Mouse (Mus musculus) hindbrain, embryonic 15.5 days (tissue): Measurements from ENCODE around the gene Cct6b. TPM values are rescaled to one million over a fixed set of nuclear protein-coding genes. Genes with fewer than 3 reads are reported as not detected.

Experiments
- ATAC-seq: fragments of 200-750 bp; cut with Nextera tagmentation; 2 replicates; pipeline ENCODE4 v1.8.0; 2017; ENCODE audit warnings: low read depth, moderate number of reproducible peaks, moderate TSS enrichment; ENCODE audit not compliant: low FRiP score
- H3K27ac ChIP-seq: fragments of 300-500 bp; sonication (generic); replicated peaks from 2 replicates; pipeline ENCODE4 v1.5.1; 2015; ENCODE audit warnings: mild to moderate bottlenecking, inconsistent platforms
- H3K27me3 ChIP-seq: fragments of 300-500 bp; sonication (generic); 2 replicates; pipeline ENCODE4 v1.6.1; 2015; ENCODE audit warnings: control low read depth, inconsistent platforms
- H3K36me3 ChIP-seq: fragments of 300-500 bp; sonication (generic); 2 replicates; pipeline ENCODE4 v1.6.1; 2015; ENCODE audit warnings: control low read depth, inconsistent platforms
- H3K4me1 ChIP-seq: fragments of 300-500 bp; sonication (generic); replicated peaks from 2 replicates; pipeline ENCODE4 v1.6.1; 2015; ENCODE audit warnings: control low read depth, inconsistent platforms
- H3K4me2 ChIP-seq: fragments of 300-500 bp; sonication (generic); 2 replicates; pipeline ENCODE4 v1.6.1; 2015; ENCODE audit warnings: moderate library complexity, mild to moderate bottlenecking, inconsistent platforms
- H3K4me3 ChIP-seq: fragments of 300-500 bp; sonication (generic); 2 replicates; pipeline ENCODE4 v1.5.1; 2015; ENCODE audit warnings: mild to moderate bottlenecking, inconsistent platforms
- H3K9ac ChIP-seq: fragments of 300-500 bp; sonication (generic); 2 replicates; pipeline ENCODE4 v1.6.1; 2015; ENCODE audit warnings: inconsistent platforms
- H3K9me3 ChIP-seq: fragments of 300-500 bp; sonication (generic); 2 replicates; pipeline ENCODE4 v1.6.1; 2016; ENCODE audit warnings: control low read depth, inconsistent platforms
- WGBS: fragments of 180-500 bp; shearing (Covaris S2); methylation state at CpG from one replicate; pipeline ENCODE4 v1.1.7; 2015; 5-methylcytosine and 5-hydroxymethylcytosine counted together
- polyA plus RNA-seq: library from polyadenylated mRNA; unstranded; fragments of >200 nt; fragmentation: Nextera tagmentation; extraction: Ambion mirVana; gene quantifications from 2 replicates; pipeline ENCODE4 v1.2.1, GENCODE M21; 2015

Cct6b gene
- polyA plus RNA-seq, 1 experiment from 2014 or later = 0.22 TPM

DNA sequence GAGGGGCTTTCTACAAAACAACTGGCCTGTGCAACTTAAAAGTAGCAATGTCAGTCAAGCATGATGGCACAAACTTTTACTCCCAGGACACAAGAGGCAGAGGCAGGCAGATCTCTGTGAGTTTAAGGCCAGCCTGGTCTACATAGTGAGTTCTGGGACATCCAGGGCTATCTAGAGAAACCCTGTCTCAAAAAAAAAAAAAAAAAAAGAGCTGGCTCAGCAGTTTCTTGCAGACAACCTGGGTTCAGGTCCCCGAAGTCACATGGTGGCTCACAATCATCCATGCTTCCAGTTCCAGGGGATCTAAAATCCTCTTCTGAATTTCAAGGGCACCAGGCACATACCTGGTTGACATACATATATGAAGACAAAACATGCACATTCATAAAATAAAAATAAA, 8.2 kb downstream of the Cct6b start:
- Histone ChIP-seq H3K9me3 (no peaks in the 10 kb centered on the region), H3K4me2 (no peak overlapping the region), H3K9ac (no peak overlapping the region), H3K36me3 (no peaks in the 10 kb centered on the region), H3K27me3 (no peaks in the 10 kb centered on the region), H3K27ac (no peak overlapping the region), H3K4me3 (no peak overlapping the region), H3K4me1 (no peaks in the 10 kb centered on the region)
- WGBS = 83% methylated on average over 1 of the region's 1 CpGs
- ATAC-seq = no peak

DNA sequence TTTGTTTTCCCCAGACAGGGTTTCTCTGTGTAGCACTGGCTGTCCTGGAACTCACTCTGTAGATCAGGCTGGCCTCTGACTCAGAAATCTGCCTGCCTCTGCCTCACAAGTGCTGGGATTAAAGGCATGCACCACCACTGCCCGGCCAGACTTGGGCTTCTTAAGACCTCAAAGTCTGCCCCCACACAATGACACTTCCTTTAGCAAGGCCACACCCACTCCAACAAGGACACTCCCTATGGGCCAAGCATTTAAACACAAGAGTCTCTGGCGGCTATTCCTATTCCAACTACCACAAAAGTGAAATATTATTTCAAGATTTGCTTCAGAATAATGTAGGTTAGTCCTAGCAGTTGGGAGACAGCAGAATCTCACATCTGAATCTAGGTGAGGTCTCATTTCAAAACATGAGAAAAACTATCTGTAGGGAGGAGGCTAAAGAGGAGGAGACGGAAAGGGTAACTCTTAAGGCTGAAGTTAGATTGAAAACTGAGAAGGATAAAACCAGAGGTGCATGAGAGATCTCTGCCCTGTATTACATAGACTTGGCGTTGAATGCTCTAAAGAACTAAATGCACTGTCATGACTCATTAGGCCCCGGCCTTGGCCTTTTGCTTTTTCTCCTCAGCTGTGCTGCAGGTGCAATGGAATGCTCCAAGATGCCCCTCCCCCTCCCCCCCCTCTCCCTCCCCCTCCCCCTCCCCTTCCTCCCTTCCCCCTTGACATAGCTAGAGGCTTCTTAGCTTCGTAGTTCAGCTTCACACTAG, 11.6 kb downstream of the Cct6b start:
- Histone ChIP-seq H3K4me3 (no peak overlapping the region), H3K4me2 (no peak overlapping the region), H3K27me3 (no peaks in the 10 kb centered on the region), H3K9me3 (no peaks in the 10 kb centered on the region), H3K36me3 (no peaks in the 10 kb centered on the region), H3K9ac (no peak overlapping the region), H3K27ac (no peak overlapping the region), H3K4me1 (no peaks in the 10 kb centered on the region)
- no peak for ATAC-seq
- WGBS = 80% methylated on average over 6 of the region's 6 CpGs

DNA sequence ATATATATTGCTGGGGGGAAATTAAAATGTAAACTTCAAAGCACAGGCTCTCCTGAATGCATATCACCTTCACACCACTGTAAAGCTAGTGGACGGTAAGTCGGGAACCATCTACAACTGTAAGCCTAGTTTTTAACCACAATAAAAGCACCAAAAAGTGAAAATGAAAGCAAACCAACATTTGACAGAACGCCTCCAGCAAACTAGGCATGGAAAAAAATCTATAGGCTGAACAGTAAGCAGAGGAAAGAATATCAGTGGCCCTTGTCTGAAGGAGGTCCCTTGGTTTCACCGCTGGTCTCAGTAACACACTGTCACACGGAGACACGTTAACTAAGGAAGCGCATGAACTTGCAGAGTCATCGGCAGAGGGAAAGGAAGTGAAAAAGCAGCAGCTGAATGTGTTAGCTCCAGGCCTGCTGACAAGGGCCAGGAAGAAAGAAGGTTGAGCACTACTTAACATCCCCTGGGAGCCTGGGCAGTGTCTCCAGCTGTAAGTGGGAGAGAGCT, 17.2 kb downstream of the Cct6b start:
- no peaks in the 10 kb centered on the region for H3K36me3 ChIP-seq

DNA sequence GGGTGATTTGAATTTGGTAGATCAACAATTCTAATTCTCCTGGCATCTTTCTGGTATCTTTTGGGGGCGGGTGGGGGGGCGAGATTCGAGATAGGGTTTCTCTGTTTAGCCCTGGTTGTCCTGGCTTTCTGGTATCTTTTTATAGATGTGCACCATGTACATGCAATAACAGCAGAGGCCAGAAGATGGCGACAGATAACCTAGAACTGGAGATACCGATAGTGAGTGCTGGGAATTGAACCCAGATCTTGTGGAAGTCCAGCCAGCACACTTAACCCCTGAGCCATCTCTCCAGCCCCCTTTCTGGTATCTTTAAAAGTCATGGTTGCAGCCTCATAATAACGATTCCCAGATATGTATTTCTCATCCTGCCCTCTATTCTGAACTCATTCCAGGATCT, 18.0 kb downstream of the Cct6b start:
- Histone ChIP-seq H3K4me3 (no peak overlapping the region), H3K4me1 (no peaks in the 10 kb centered on the region), H3K27me3 (no peaks in the 10 kb centered on the region), H3K9me3 (no peaks in the 10 kb centered on the region), H3K36me3 (no peaks in the 10 kb centered on the region), H3K4me2 (no peak overlapping the region), H3K27ac (no peak overlapping the region), H3K9ac (no peak overlapping the region)
- 30% methylated on average over 6 of the region's 6 CpGs for WGBS
- ATAC-seq = no peak

More for the DNA sequence above, 17.2 kb downstream of the Cct6b start:
- no peak overlapping the region for H3K27ac ChIP-seq
- no peak overlapping the region for H3K4me3 ChIP-seq
- H3K4me2 ChIP-seq = no peak overlapping the region
- ATAC-seq = no peak
- 83% methylated on average over 8 of the region's 8 CpGs for WGBS
- no peaks in the 10 kb centered on the region for H3K9me3 ChIP-seq
- H3K9ac ChIP-seq = no peak overlapping the region
- H3K27me3 ChIP-seq = no peaks in the 10 kb centered on the region
- no peaks in the 10 kb centered on the region for H3K4me1 ChIP-seq

GRCm38 (mm10) chr11:82739006-82739405, 25.1 kb downstream of the Cct6b start:
- no peak for ATAC-seq
- Histone ChIP-seq H3K27ac (no peak overlapping the region), H3K27me3 (no peaks in the 10 kb centered on the region), H3K4me2 (no peak overlapping the region), H3K36me3 (no peaks in the 10 kb centered on the region), H3K4me3 (no peak overlapping the region), H3K4me1 (no peaks in the 10 kb centered on the region), H3K9me3 (no peaks in the 10 kb centered on the region), H3K9ac (no peak overlapping the region)

DNA sequence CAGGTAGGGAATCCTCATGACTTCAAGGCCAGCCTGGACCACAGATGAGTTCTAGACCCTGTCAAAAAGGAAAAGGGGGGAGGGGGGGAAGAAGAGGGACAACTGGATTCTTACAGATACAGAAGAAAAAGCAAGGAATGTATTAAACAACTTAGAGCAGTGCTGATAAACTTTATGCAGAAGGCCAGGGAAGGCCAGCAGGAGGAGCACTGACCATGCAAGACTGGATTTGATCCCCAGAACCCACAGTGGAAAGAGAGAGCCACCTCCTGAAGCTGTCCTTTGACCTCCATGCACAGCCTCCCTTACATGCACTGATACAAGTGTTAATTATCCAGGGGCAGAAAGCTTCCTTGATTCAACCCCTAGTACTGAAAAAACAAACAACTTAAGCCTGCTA, 29.9 kb downstream of the Cct6b start:
- H3K27me3 ChIP-seq = no peaks in the 10 kb centered on the region
- no peaks in the 10 kb centered on the region for H3K9me3 ChIP-seq
- H3K9ac ChIP-seq = no peak overlapping the region
- no peaks in the 10 kb centered on the region for H3K36me3 ChIP-seq
- H3K4me3 ChIP-seq = no peak overlapping the region
- no peaks in the 10 kb centered on the region for H3K4me1 ChIP-seq
- no peak for ATAC-seq
- H3K27ac ChIP-seq = no peak overlapping the region
- H3K4me2 ChIP-seq = no peak overlapping the region

GRCm38 (mm10) chr11:82726862-82727261, 37.3 kb downstream of the Cct6b start:
- Histone ChIP-seq H3K9me3 (peaks cover 3% of the 10 kb centered on the region; the same call in 1 of the 2 replicates), H3K4me2 (no peak overlapping the region), H3K36me3 (no peaks in the 10 kb centered on the region), H3K4me3 (no peak overlapping the region), H3K9ac (no peak overlapping the region), H3K27me3 (no peaks in the 10 kb centered on the region), H3K4me1 (no peaks in the 10 kb centered on the region), H3K27ac (no peak overlapping the region)
- no peak for ATAC-seq
- WGBS = 98% methylated on average over 2 of the region's 2 CpGs

DNA sequence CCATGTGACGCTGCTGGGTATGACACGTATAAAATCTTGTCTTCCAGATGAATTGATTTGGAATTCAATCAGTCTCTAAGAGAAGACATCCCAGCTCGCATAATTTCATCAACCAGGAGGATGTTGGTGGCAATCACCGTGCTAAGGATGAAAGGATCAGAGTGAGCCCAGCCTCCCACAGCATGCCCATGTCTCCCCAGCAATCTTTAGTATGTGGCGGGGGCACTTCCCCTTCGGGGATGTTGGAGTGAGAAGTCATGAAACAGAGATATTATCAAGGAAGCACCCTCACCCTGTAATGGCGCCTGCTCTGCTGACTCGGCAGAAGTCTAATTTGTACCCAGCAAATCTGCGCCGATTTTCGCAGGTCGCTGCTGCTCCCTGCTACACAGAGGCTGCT, 44.8 kb downstream of the Cct6b start:
- WGBS = 75% methylated on average over 12 of the region's 12 CpGs
- Histone ChIP-seq H3K4me1 (no peaks in the 10 kb centered on the region), H3K9ac (no peak overlapping the region), H3K9me3 (no peaks in the 10 kb centered on the region), H3K4me3 (no peak overlapping the region), H3K27ac (no peak overlapping the region), H3K27me3 (no peaks in the 10 kb centered on the region), H3K4me2 (no peak overlapping the region), H3K36me3 (no peaks in the 10 kb centered on the region)
- no peak for ATAC-seq

- no peaks in the 10 kb centered on the region for H3K9me3 ChIP-seq
- H3K27me3 ChIP-seq = no peaks in the 10 kb centered on the region
- ATAC-seq = no peak
- H3K4me3 ChIP-seq = no peak overlapping the region
- H3K4me2 ChIP-seq = no peak overlapping the region
- H3K27ac ChIP-seq = no peak overlapping the region
- no peaks in the 10 kb centered on the region for H3K4me1 ChIP-seq
- no peak overlapping the region for H3K9ac ChIP-seq
- no peaks in the 10 kb centered on the region for H3K36me3 ChIP-seq
- 86% methylated on average over 3 of the region's 3 CpGs for WGBS
Measured at GRCm38 (mm10) chr11:82712681-82713080, 51.4 kb downstream of the Cct6b start.

GRCm38 (mm10) chr11:82708934-82709333, 55.2 kb downstream of the Cct6b start:
- Histone ChIP-seq H3K9ac (no peak overlapping the region), H3K4me1 (no peaks in the 10 kb centered on the region), H3K4me3 (no peak overlapping the region), H3K27ac (no peak overlapping the region), H3K36me3 (no peaks in the 10 kb centered on the region), H3K9me3 (no peaks in the 10 kb centered on the region), H3K27me3 (no peaks in the 10 kb centered on the region), H3K4me2 (no peak overlapping the region)
- ATAC-seq = no peak
- 85% methylated on average over 4 of the region's 4 CpGs for WGBS

- no peak overlapping the region for H3K4me2 ChIP-seq
- no peak overlapping the region for H3K27ac ChIP-seq
- no peaks in the 10 kb centered on the region for H3K9me3 ChIP-seq
- no peaks in the 10 kb centered on the region for H3K27me3 ChIP-seq
- H3K4me1 ChIP-seq = peaks cover 2% of the 10 kb centered on the region; the same call in 1 of the 2 replicates
- 73% methylated on average over 6 of the region's 6 CpGs for WGBS
- no peak overlapping the region for H3K9ac ChIP-seq
- no peak for ATAC-seq
- no peaks in the 10 kb centered on the region for H3K36me3 ChIP-seq
- H3K4me3 ChIP-seq = no peak overlapping the region
Measured at GRCm38 (mm10) chr11:82705082-82705481, 59.0 kb downstream of the Cct6b start.

DNA sequence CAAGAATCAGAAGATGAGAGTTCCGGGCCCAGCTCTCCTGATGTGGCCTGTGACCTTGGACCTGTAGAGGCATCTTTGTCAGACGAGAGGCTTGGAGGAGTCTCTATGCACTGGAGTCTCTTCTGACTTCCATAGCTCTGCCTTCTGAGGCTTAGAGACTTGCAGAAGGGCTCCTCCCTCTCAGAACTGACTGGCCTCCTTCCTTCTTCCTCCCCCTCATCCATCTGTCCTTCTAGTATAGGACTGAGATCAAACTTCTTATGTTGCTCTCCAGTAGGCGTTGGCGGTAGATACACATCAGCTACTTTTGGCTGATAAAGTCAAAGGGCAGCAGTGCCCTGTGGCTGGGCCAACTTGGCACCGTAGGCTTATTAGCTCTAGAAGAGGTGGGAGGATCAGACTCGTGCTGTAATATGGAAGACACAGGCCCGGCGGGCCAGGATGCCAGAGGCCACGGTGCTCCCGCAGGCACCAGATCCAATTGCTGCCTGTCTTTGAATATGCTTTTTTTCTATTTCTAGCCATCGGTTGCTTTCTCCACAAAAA, 64.2 kb downstream of the Cct6b start:
- no peak for ATAC-seq
- H3K9me3 ChIP-seq = no peaks in the 10 kb centered on the region
- WGBS = 79% methylated on average over 11 of the region's 11 CpGs

More for the DNA sequence above, 64.2 kb downstream of the Cct6b start:
- Histone ChIP-seq H3K36me3 (no peaks in the 10 kb centered on the region), H3K27me3 (no peaks in the 10 kb centered on the region), H3K4me1 (peaks cover 12% of the 10 kb centered on the region), H3K27ac (no peak overlapping the region), H3K4me2 (no peak overlapping the region), H3K4me3 (no peak overlapping the region), H3K9ac (no peak overlapping the region)
